Comparison of ENCODE assay signal across 27 mouse cellular contexts in the genomic region with DNA sequence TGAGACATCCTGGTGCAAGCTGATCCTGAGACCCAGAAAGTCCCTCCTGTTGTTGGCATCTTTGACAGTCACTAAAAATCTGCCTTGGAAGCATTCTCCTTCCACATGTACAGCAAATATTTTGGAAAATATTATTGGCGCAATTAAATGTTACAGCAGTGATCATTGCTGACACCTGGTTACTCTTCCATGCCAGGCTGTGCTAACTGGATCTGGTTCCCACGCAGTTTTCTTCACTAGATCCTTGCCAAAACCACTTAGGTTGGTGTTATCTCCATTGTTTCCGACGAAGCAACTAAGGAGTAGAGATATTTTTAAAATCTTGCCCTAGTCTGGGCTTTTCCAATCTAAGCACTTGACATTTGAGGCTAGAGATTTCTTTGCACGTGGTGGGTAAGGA.
A peak's percentile ranks its signal among the peaks of the same experiment; 100 is the strongest.
DNase-seq lines count a peak whose midpoint lies in the region; ATAC-seq and TF ChIP-seq lines count a peak whose summit lies in the region.
"Had no signal": no experiment of that assay in that cellular context is flagged by ENCODE, and none has a peak within 500 bp of the region (broad histone marks: within the 10 kb centered on the region; RNA-seq: fewer than 3 reads in every experiment).

No protein-coding gene starts in this region.

- TF ChIP-seq CTCF in layer of hippocampus, adult 2 months (conservative IDR thresholded peaks at IDR 0.05) = no peak

- peak; percentile 29; the same call in 1 of the 2 replicates for ATAC-seq in frontal cortex, adult (ENCODE audit: low TSS enrichment)
- ATAC-seq: activated CD4-positive, CD25-positive, alpha-beta regulatory T cell, adult 4 months; CD4-positive, CD25-positive, alpha-beta regulatory T cell, adult 4 months; forebrain, embryonic 14.5 days; forebrain, embryonic 16.5 days; Patski had no signal

- H3K27ac ChIP-seq in layer of hippocampus, adult 2 months = peak overlapping the region; percentile 59; the same call in 1 of the 2 replicates
- H3K27ac ChIP-seq: embryonic facial prominence, embryonic 13.5 days; embryonic facial prominence, embryonic 15.5 days; forebrain, embryonic 10.5 days; forebrain, embryonic 12.5 days had no signal

- no peak for DNase-seq in frontal cortex, postnatal 10 days (ENCODE audit: low spot score in 2 of 2)
- peak; percentile 25 to 50 for DNase-seq in layer of hippocampus, adult 2 months (ENCODE audit: low spot score in 2 of 2)
- no peak for DNase-seq in layer of hippocampus, adult 9-10 months (ENCODE audit: low spot score)
- DNase-seq in brain, adult 2 months (ENCODE audit: low read depth, low spot score) = peak; percentile 27
- peak; percentile 43 to 68 for DNase-seq in layer of hippocampus, postnatal 14 days (ENCODE audit: low spot score in 2 of 2)
- DNase-seq in spleen, adult 12 weeks (ENCODE audit: low spot score) = no peak
- DNase-seq: adrenal gland, adult 8-10 months; adrenal gland, postnatal 14 days; adrenal gland, postnatal 36 days; B cell, adult 2 months; cerebellum, adult 18-20 months; cerebellum, adult 8-10 months; cerebellum, adult 9-11 months; cerebellum, postnatal 14 days; cerebellum, postnatal 36 days; embryo, embryonic 11 days had no signal

- H3K4me3 ChIP-seq in layer of hippocampus, adult 2 months = no peak overlapping the region
- H3K4me3 ChIP-seq: embryonic facial prominence, embryonic 13.5 days; embryonic facial prominence, embryonic 15.5 days; erythroblast, embryonic 14.5 days; forebrain, embryonic 10.5 days; forebrain, embryonic 12.5 days had no signal

Comparison
In these comparisons a context has a peak if more than half of its experiments do, and no peak if none do; other contexts are left out.
1. DNase-seq: peak in layer of hippocampus, adult 2 months (2 of 2), brain, adult 2 months (single experiment) and layer of hippocampus, postnatal 14 days (2 of 2); none in frontal cortex, postnatal 10 days (0 of 2), layer of hippocampus, adult 9-10 months (single experiment) and spleen, adult 12 weeks (single experiment).